Mouse (Mus musculus): ENCODE results near the gene Nkain2. TPM values are rescaled to one million over a fixed set of nuclear protein-coding genes. Genes with fewer than 3 reads are reported as not detected.

Gene Nkain2
- polyA plus RNA-seq, 1 experiment from 2014 or later, result 0.38 TPM

DNA sequence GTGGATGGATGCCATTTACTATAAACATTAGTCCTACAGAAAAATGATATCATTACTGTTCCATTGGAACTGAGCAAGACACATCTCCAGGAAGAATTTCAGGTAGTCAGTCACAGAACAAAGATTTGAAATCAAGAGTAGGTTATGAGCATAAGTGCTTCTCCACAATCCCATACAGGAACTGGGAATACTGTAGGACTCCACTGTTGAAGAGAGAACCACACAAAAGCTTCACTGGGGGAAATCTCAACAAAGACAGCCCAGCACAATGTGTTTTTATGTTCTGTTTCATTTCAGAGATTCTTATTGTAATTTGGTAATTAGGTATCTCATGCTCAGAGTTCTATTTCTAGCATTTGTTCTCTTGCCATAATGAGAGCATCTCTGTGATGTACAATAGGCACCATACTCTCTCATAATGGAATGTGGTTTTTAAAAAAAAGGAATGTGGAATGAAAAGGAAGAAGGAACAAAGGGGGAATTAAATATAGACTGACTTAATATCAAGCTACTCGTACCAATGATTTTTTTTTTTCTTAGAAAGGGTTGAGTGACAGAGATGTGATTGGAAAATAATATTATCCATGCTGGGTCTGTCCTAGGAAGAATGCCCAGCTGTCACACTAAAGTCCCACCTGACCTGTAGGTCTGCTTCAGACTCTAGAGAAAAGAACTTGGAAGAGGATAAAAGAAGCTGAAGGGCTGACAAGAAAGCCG, 313.5 kb downstream of the Nkain2 start:
- H3K4me2 ChIP-seq, result no peak overlapping the region
- no peaks in the 10 kb centered on the region for H3K4me1 ChIP-seq (replicated peaks)
- H3K4me3 ChIP-seq (replicated peaks), result no peak overlapping the region
- H3K27ac ChIP-seq, result no peak overlapping the region
- no peaks in the 10 kb centered on the region for H3K27me3 ChIP-seq
- whole genome bisulfite sequencing, result 72% methylated on average over 2 of the region's 2 CpGs
- 0 out of 2 replicates have a peak, but pooled peaks cover 7% of the 10 kb centered on the region for H3K9me3 ChIP-seq
- no peak for ATAC-seq (ENCODE audit: insufficient number of reproducible peaks, insufficient read depth, low FRiP score, low TSS enrichment, low read depth)
- no peaks in the 10 kb centered on the region for H3K36me3 ChIP-seq
- no peak overlapping the region for H3K9ac ChIP-seq (replicated peaks)

DNA sequence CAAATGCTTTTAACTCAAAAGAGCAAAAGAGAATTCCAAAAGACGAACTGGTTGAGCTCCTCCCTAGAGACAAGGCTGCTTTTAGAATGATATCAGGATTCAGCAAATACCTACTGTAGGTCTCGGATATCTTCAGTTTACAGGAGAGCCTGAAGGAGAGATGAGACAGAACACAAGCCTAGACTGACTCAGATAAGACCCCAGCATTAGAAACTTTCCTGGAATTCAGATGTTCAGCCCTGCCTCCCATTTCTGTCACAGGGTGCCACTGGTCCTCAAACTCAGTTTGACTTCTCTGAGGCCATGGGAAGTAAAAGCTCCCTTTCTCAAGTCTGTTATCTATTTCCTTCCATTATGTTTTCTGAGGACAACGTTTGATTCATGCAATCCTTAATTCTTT, 332.6 kb downstream of the Nkain2 start:
- no peaks in the 10 kb centered on the region for H3K4me1 ChIP-seq (replicated peaks)
- ATAC-seq (ENCODE audit: insufficient number of reproducible peaks, insufficient read depth, low FRiP score, low TSS enrichment, low read depth), result no peak

DNA sequence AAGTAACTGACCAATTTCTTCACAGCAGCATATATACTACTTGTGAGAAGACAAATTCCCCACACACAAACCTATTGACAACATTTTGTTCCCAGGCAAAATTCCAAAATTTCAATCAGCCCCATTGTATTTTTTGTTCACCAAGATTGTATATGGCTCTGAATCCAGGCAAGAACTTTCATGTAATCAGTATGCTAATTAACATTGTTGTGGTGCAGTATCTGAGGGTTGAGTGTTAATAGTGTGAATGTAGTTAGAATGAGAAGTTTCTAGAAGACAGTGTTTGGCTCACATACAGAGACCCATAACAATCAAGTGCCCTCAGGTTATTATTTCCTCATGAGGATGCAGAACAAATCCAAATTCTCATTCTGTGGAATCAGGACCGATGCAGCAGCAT, 354.2 kb downstream of the Nkain2 start:
- no peak overlapping the region for H3K9ac ChIP-seq (replicated peaks)
- no peaks in the 10 kb centered on the region for H3K4me1 ChIP-seq (replicated peaks)
- H3K9me3 ChIP-seq, result no peaks in the 10 kb centered on the region
- no peak overlapping the region for H3K27ac ChIP-seq
- no peaks in the 10 kb centered on the region for H3K27me3 ChIP-seq
- H3K4me3 ChIP-seq (replicated peaks), result no peak overlapping the region
- H3K36me3 ChIP-seq, result no peaks in the 10 kb centered on the region
- WGBS, result 81% methylated on average over 1 of the region's 1 CpGs
- no peak for ATAC-seq (ENCODE audit: insufficient number of reproducible peaks, insufficient read depth, low FRiP score, low TSS enrichment, low read depth)
- H3K4me2 ChIP-seq, result no peak overlapping the region

More for the DNA sequence above, 332.6 kb downstream of the Nkain2 start:
- no peak overlapping the region for H3K4me3 ChIP-seq (replicated peaks)
- no peak overlapping the region for H3K27ac ChIP-seq
- H3K4me2 ChIP-seq, result no peak overlapping the region
- 76% methylated on average over 3 of the region's 3 CpGs for WGBS
- H3K36me3 ChIP-seq, result no peaks in the 10 kb centered on the region
- no peaks in the 10 kb centered on the region for H3K27me3 ChIP-seq
- no peak overlapping the region for H3K9ac ChIP-seq (replicated peaks)
- no peaks in the 10 kb centered on the region for H3K9me3 ChIP-seq

DNA sequence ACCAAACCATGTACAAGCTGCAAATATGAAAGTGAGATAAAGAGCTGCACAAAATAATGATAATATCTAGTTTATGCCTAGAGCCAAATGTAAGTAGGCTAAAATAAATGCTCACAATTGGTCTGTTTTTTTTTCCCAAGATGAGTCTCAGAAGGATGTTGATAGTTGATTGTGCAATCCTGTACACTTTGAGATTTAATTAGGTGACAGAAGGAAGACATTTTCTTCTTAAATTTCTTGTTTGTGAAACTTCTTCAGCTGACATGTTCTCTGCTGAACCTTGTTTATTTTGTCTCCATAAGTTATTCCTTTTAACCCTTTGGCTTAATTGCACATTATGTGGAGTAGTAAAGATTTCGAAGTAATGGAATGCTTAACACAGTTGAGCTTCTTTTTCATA, 379.4 kb downstream of the Nkain2 start:
- Histone ChIP-seq H3K27ac (no peak overlapping the region), H3K4me1 (replicated peaks) (no peaks in the 10 kb centered on the region), H3K9me3 (no peaks in the 10 kb centered on the region), H3K36me3 (no peaks in the 10 kb centered on the region), H3K9ac (replicated peaks) (no peak overlapping the region), H3K4me2 (no peak overlapping the region), H3K4me3 (replicated peaks) (no peak overlapping the region), H3K27me3 (no peaks in the 10 kb centered on the region)
- WGBS, result 90% methylated on average over 1 of the region's 1 CpGs
- ATAC-seq (ENCODE audit: insufficient number of reproducible peaks, insufficient read depth, low FRiP score, low TSS enrichment, low read depth), result no peak

DNA sequence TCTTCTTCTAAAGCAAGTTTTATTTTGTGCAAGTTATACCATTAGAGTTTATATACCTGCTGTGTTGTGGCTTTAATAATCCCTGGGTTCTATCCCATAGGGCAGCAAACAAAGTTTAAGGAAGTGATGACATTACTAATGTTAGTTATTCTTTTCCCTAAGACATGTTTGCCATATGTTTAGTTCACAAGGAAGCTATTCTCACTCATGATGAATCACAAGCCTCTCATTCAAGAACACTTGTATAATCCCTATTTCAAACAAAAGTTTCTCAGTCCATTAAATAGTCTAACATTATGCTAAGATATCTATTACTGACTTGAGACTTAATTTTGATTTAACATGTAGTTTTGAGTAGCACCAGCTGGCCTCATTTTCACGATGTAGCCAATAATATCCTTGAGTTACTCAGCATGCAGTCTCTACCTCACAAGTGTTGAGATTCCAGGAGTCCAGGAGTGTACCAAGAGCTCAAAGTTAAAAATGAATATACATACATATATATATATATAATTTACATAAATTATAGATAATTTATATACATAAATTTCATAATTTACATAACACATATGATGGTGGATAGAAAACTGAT, 395.6 kb downstream of the Nkain2 start:
- Histone ChIP-seq H3K27me3 (no peaks in the 10 kb centered on the region), H3K9me3 (no peaks in the 10 kb centered on the region), H3K4me2 (no peak overlapping the region), H3K4me3 (replicated peaks) (no peak overlapping the region), H3K27ac (no peak overlapping the region), H3K9ac (replicated peaks) (no peak overlapping the region), H3K4me1 (replicated peaks) (no peaks in the 10 kb centered on the region), H3K36me3 (no peaks in the 10 kb centered on the region)
- 86% methylated on average over 1 of the region's 1 CpGs for WGBS
- ATAC-seq (ENCODE audit: insufficient number of reproducible peaks, insufficient read depth, low FRiP score, low TSS enrichment, low read depth), result no peak

DNA sequence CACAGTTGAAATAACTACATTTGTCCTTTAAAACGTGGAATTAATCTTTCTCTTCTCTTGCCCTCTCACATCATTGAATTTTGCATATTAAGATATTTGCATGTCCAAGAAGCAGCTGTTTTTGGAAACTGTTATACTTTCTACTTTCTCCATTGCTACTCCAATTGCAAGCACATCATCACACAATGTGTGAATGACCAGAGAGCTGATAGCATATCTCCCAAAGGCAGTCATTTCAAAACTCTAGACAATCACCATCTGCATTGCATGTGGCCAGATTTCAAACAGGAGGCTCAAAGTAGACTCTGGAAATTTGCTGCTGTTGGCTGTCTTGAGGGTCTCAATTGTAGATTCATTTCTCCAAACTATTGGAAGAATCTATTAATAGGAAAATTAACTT, 396.7 kb downstream of the Nkain2 start:
- 63% methylated on average over 1 of the region's 1 CpGs for WGBS
- no peaks in the 10 kb centered on the region for H3K9me3 ChIP-seq
- H3K4me2 ChIP-seq, result no peak overlapping the region
- H3K4me3 ChIP-seq (replicated peaks), result no peak overlapping the region
- H3K27me3 ChIP-seq, result no peaks in the 10 kb centered on the region
- no peak overlapping the region for H3K9ac ChIP-seq (replicated peaks)
- no peak for ATAC-seq (ENCODE audit: insufficient number of reproducible peaks, insufficient read depth, low FRiP score, low TSS enrichment, low read depth)
- no peaks in the 10 kb centered on the region for H3K4me1 ChIP-seq (replicated peaks)
- no peaks in the 10 kb centered on the region for H3K36me3 ChIP-seq
- no peak overlapping the region for H3K27ac ChIP-seq

DNA sequence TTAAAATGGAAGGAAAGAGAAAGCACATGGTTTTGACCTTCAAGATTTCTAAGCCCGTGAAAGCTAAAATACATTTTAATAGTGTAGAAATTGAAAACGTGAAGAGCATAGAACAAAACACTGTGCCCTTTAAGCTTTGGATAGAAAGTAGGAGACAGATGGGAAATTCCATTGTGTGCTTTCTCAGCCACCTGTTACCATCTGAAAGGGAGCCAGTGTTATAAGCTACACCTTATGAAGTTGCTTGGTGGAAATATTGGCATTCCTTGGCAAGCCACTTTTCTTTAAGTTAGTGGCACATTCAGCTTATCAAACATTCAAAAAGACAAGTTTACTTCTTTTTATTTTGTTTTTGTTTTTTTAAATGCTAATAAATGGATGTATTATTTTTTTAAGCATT, 427.5 kb downstream of the Nkain2 start:
- H3K9ac ChIP-seq (replicated peaks), result no peak overlapping the region

DNA sequence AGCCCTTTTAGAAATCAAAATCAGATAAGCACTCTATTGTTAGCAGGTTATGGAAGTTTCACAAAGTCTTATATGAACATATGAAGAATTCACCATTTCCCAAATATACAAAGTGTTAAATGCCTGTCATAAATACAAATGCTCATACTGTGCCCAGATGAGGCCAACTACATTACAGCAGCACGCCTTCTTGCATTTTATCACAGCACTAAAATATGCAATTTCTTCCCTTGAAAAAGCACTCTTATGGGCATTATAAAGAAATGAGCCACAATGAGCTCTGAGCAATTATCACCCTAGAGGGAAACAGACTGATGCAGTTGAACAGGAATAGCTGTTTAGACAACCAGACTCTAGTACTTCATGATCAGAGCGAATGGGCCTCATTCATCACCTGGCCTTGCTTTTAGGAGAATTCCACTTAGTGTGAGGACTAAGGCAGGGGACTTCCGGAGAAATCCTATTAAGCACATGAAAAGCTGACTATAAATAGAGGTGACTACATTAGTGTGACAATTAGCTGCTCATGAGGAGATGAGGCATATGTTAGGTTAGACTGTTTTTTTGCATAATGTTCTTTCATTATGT, 450.2 kb downstream of the Nkain2 start:
- H3K4me3 ChIP-seq (replicated peaks), result no peak overlapping the region
- H3K27ac ChIP-seq, result no peak overlapping the region
- H3K9me3 ChIP-seq, result no peaks in the 10 kb centered on the region
- no peaks in the 10 kb centered on the region for H3K4me1 ChIP-seq (replicated peaks)
- WGBS, result 47% methylated on average over 3 of the region's 3 CpGs
- no peak for ATAC-seq (ENCODE audit: insufficient number of reproducible peaks, insufficient read depth, low FRiP score, low TSS enrichment, low read depth)
- no peak overlapping the region for H3K9ac ChIP-seq (replicated peaks)
- H3K4me2 ChIP-seq, result no peak overlapping the region
- no peaks in the 10 kb centered on the region for H3K36me3 ChIP-seq
- H3K27me3 ChIP-seq, result no peaks in the 10 kb centered on the region

More for the DNA sequence above, 427.5 kb downstream of the Nkain2 start:
- Histone ChIP-seq H3K27me3 (no peaks in the 10 kb centered on the region), H3K36me3 (no peaks in the 10 kb centered on the region), H3K27ac (no peak overlapping the region), H3K4me3 (replicated peaks) (no peak overlapping the region), H3K4me2 (no peak overlapping the region), H3K4me1 (replicated peaks) (no peaks in the 10 kb centered on the region), H3K9me3 (no peaks in the 10 kb centered on the region)
- WGBS, result 75% methylated on average over 2 of the region's 2 CpGs
- ATAC-seq (ENCODE audit: insufficient number of reproducible peaks, insufficient read depth, low FRiP score, low TSS enrichment, low read depth), result no peak

DNA sequence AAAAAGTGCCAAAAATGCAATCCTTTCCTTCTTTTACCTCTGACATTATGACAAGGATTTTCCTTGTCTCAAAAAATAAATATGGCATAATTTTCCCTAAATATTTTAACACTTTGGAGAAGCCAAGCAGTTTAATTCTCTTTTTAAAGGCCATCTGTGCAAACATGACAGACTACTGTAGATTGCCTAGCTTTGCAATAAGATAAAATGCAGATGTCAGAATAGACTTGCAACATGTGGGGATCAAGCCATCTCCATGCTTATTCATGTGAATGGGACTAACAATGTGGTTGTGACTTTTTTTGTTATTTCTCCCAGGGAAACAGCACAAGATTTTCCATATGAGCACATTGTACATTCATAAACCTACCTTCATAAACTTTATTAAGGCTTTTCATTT, 476.0 kb downstream of the Nkain2 start:
- no peak overlapping the region for H3K4me3 ChIP-seq (replicated peaks)
- no peak overlapping the region for H3K27ac ChIP-seq
- H3K4me2 ChIP-seq, result no peak overlapping the region
- no peaks in the 10 kb centered on the region for H3K9me3 ChIP-seq
- no peak for ATAC-seq (ENCODE audit: insufficient number of reproducible peaks, insufficient read depth, low FRiP score, low TSS enrichment, low read depth)
- no peak overlapping the region for H3K9ac ChIP-seq (replicated peaks)
- no peaks in the 10 kb centered on the region for H3K27me3 ChIP-seq
- no peaks in the 10 kb centered on the region for H3K4me1 ChIP-seq (replicated peaks)
- H3K36me3 ChIP-seq, result no peaks in the 10 kb centered on the region

DNA sequence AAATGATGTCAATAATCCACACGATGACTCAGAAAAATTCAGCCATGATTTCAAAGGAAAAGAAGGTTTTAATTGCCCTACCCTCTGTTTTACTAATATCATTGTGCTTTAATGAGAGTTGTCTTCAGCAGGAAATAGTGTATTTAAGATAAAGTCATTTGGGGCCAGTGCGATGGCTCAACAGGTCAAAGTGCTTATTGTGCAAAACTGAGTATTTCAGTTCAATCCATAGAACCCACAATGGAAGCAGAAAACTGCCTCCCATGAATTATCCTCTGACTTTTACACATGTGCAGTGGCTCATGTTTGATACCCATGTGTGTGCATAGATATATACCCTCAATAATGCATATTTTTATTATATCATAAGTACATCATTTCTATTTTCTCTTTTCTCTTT, 478.9 kb downstream of the Nkain2 start:
- Histone ChIP-seq H3K4me2 (no peak overlapping the region), H3K9ac (replicated peaks) (no peak overlapping the region)
- WGBS, result 84% methylated on average over 2 of the region's 2 CpGs

DNA sequence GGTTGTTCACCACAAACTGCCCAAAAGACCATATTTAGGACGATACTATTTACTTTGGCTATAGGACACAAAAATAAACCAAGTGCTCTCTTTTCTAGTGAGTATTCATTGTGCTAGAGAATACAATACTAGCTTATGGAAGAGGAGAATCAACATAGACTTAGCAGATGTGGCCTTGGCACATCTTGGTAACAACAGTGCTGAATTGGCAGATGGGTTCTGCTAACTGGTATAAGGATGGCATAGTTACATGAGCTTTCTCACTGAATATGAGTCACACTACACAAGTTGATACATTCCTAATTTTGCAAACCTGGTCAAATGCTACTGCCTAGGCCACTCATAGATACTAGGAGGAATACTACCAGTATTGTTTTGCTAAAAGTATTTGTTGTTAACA, 489.3 kb downstream of the Nkain2 start:
- ATAC-seq (ENCODE audit: insufficient number of reproducible peaks, insufficient read depth, low FRiP score, low TSS enrichment, low read depth), result no peak
- WGBS, result 75% methylated on average over 1 of the region's 1 CpGs
- no peak overlapping the region for H3K4me3 ChIP-seq (replicated peaks)
- no peaks in the 10 kb centered on the region for H3K9me3 ChIP-seq
- H3K27me3 ChIP-seq, result no peaks in the 10 kb centered on the region
- no peak overlapping the region for H3K27ac ChIP-seq
- no peak overlapping the region for H3K4me2 ChIP-seq
- H3K4me1 ChIP-seq (replicated peaks), result no peaks in the 10 kb centered on the region
- no peak overlapping the region for H3K9ac ChIP-seq (replicated peaks)
- no peaks in the 10 kb centered on the region for H3K36me3 ChIP-seq

More for the DNA sequence above, 478.9 kb downstream of the Nkain2 start:
- Histone ChIP-seq H3K4me1 (replicated peaks) (no peaks in the 10 kb centered on the region), H3K27ac (no peak overlapping the region), H3K4me3 (replicated peaks) (no peak overlapping the region), H3K9me3 (no peaks in the 10 kb centered on the region), H3K36me3 (no peaks in the 10 kb centered on the region), H3K27me3 (no peaks in the 10 kb centered on the region)
- ATAC-seq (ENCODE audit: insufficient number of reproducible peaks, insufficient read depth, low FRiP score, low TSS enrichment, low read depth), result no peak

Measured in limb, embryonic 12.5 days (tissue).